In the genomic region with DNA sequence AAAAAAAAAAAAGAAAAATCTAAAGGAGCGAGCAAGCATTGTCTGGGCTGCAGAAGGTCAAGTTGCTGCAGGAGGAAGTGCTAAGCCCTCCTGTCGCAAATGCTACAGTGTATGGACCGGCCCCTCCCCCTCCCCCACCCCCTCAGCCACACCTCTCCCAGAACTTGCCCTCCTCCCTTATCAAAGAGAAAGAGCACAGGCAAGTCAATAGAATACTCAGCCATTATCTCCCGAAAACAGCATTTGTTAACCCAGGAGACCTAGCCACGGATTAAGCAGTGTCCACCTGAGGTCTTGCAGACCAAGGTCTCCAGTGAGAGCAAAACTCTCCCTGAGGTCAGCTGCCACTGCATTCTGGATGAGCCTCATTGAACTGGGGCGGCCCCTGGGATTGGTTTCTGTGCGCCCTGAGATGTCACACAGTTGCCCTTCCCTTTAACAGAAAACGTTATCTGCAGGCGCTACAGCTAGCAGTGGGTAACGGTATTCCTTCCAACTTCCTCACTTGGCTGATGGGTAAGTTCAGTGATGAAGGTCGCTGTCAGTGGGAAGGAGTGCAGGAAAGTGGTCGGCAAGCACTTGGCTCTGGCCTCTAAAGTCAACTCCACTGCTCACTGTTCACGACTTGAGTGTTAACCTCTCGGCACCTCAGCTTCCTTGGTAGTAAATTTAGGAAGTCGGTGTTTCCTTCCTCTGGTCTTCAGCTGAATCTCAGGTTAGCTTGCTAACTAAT, we compare ENCODE assay signal across 10 mouse cellular contexts.
DNase-seq lines count a peak whose midpoint lies in the region; ATAC-seq lines count a peak whose summit lies in the region.
"Had no signal": no experiment of that assay in that cellular context is flagged by ENCODE, and none has a peak within 500 bp of the region (broad histone marks: within the 10 kb centered on the region; RNA-seq: fewer than 3 reads in every experiment).

No protein-coding gene starts in this region.

- peak overlapping the region; percentile 49 to 55 for H3K27ac ChIP-seq in heart, embryonic 14.5 days (replicated peaks in 1 of 2; ENCODE audit: control insufficient read depth in 1 of 2, insufficient read depth in 1 of 2, low read depth in 2 of 2, low read length in 2 of 2)
- peak overlapping the region; percentile 70 for H3K27ac ChIP-seq in limb, embryonic 10.5 days
- H3K27ac ChIP-seq: macrophage had no signal

- no peaks in the 10 kb centered on the region for H3K9me3 ChIP-seq in heart, embryonic 14.5 days (ENCODE audit: control insufficient read depth, low read length)
- H3K9me3 ChIP-seq in limb, embryonic 10.5 days (replicated peaks), result no peaks in the 10 kb centered on the region

- peaks cover 17 to 24% of the 10 kb centered on the region in 2 experiments for H3K4me1 ChIP-seq in heart, embryonic 14.5 days (ENCODE audit: control insufficient read depth in 2 of 2, insufficient read depth in 2 of 2, low read length in 2 of 2)
- peaks cover 65% of the 10 kb centered on the region for H3K4me1 ChIP-seq in limb, embryonic 10.5 days

- no peak overlapping the region for H3K4me3 ChIP-seq in heart, embryonic 14.5 days (ENCODE audit: control insufficient read depth in 1 of 2, insufficient read depth in 1 of 2, low read depth in 1 of 2, low read length in 2 of 2)
- H3K4me3 ChIP-seq in limb, embryonic 10.5 days, result no peak overlapping the region

- no peaks in the 10 kb centered on the region for H3K27me3 ChIP-seq in heart, embryonic 14.5 days (ENCODE audit: control insufficient read depth, insufficient read depth, low read length)
- no peaks in the 10 kb centered on the region for H3K27me3 ChIP-seq in limb, embryonic 10.5 days (ENCODE audit: low read depth, poor library complexity, severe bottlenecking)

- no peak; the same call in 1 of the 2 replicates for ATAC-seq in heart, embryonic 14.5 days (ENCODE audit: insufficient number of reproducible peaks, insufficient read depth, low FRiP score, low read depth)
- ATAC-seq in CD4-positive, CD25-positive, alpha-beta regulatory T cell, adult 4 months, result peak; percentile 30
- ATAC-seq in neutrophil, adult 5-6 weeks (ENCODE audit: extremely low read depth, insufficient number of reproducible peaks, low FRiP score, poor library complexity, severe bottlenecking), result peak; percentile 40; the same call in 1 of the 2 replicates

- no peak overlapping the region for H3K9ac ChIP-seq in heart, embryonic 14.5 days (ENCODE audit: low read length)

- H3K36me3 ChIP-seq in heart, embryonic 14.5 days (ENCODE audit: control insufficient read depth, insufficient read depth, low read length), result no peaks in the 10 kb centered on the region
- H3K36me3 ChIP-seq in limb, embryonic 10.5 days, result no peaks in the 10 kb centered on the region

- DNase-seq in heart, postnatal 4 days, result no peak
- no peak for DNase-seq in limb, embryonic 10.5 days (ENCODE audit: low spot score)
- DNase-seq in right cerebral cortex, postnatal 4 days, result no peak
- DNase-seq in embryo, embryonic 9.5 days (ENCODE audit: extremely low spot score), result no peak
- no peak for DNase-seq in T-cell, adult 2 months (ENCODE audit: low spot score)
- DNase-seq: adrenal gland, postnatal 25 days had no signal

- H3K4me2 ChIP-seq in heart, embryonic 14.5 days (ENCODE audit: low read length), result peak overlapping the region; percentile 34

- 21% methylated on average over 15 of the region's 15 CpGs for WGBS in heart, embryonic 14.5 days
- 48% methylated on average over 15 of the region's 15 CpGs for WGBS in limb, embryonic 10.5 days
